Mouse (Mus musculus): Measurements from ENCODE around the gene Stpg2.
"Not testable (repeated sequence)": the region's sequence is repeated elsewhere in the genome, so short reads cannot be mapped to it uniquely, and the experiment has no call there.

Gene Stpg2

DNA sequence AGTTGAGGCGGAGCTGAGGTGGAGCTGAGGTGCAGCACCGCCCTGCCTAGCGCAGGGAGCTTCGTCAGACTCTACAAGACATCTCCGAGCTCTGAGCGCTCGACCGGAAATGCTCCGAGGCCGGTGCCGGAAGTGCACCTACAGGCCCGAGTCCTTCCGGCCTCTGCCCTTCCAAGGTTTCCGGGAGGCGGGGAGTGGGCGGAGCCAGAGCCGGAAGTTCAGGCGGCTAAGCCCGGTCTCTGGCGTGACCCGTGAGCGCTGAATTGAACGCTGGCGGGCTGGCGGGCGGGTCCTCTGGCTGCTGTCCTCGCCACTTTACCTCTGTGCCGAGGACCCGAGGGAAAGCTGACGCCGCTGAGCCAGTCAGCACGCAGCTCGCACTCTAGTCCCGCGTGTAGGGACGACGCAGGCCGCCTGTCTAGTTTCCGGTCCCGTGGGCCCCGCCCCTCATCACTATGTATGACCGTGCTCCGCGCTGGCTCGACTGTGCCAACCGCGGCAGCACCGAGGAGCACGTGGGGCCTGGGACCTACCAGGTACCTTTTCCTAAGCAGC, at the start of gene Stpg2:
TSS of gene Stpg2 (plus strand) at position 251 of the 555 bp plus-strand sequence.
- DNase-seq (ENCODE audit: low read depth, low spot score): peak; percentile 85

DNA sequence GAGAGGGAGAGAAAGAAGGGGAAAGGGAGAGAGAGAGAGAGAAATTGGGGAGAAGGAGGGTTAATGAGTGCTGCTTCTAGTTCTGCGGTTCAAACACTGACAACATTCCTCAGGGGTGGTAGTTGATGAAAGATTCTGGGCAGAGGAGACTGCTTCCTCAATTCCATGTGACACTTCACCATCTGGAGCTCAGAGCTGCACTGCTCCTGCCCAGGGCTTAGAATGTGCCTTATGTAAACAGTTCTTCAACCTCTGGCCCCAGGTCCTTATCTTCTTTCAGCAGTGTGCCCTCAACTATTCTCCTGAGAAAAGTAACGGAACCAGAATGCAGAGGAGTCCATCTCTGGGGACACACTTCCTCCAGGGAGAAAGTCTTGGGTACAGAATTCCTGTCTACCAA, 43.3 kb upstream of the Stpg2 start:
- no peak for DNase-seq (ENCODE audit: low read depth, low spot score)

DNA sequence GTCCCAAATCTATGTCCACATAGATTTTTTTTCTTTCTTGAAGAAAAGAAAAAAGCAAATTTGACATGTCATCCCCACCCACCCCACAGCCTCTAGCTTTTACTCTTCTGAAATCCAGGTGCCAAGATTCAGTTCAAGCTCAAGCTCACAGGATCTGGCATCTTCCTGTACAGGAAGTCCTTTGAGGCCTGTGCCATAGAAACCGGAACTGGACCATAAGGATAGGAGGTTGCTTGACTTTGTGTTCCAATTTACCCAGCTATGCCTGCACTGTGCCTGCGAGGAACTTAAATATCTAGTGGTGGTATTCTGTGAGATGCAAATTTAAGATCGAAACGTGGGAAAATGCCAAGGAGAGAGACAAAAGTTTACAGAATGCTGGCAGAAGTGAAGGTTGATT, 42.8 kb upstream of the Stpg2 start:
- DNase-seq (ENCODE audit: low read depth, low spot score): no peak

DNA sequence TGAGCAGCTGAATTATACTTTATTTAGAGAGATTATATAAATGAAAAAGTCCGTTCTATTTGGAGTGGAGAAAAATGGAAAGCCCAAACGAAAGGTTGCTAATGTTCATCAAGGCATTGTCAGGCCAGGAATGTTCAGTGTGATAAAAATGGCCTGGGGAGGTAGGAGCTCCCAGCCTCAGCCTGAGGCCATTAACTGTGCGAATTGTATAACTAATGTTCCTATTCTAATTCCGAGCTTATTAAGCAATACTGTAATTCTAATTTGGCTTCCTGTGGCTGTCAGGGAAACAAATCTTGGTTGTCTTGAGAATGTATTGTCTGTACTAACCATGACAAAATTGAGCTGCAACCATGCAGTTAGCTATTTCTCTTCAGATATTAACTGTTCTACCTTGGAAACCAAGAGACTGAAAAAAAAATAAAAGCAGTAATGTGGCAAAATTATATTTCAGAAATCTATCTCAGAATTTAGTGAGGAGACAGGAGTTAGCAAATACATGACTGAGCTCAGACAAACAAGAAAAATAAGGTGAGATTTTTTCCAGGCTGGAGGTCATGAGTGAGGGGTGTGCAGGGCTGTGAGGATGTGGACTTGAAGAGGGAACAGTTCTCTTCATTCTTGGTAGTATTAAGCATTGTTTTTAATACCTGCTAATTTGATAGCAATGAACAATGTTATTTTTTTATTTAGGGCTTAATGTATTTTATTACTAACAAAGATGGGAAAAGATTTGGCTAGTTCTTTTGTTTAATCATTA, 36.8 kb upstream of the Stpg2 start:
- peak; percentile 16 for DNase-seq (ENCODE audit: low read depth, low spot score)

DNA sequence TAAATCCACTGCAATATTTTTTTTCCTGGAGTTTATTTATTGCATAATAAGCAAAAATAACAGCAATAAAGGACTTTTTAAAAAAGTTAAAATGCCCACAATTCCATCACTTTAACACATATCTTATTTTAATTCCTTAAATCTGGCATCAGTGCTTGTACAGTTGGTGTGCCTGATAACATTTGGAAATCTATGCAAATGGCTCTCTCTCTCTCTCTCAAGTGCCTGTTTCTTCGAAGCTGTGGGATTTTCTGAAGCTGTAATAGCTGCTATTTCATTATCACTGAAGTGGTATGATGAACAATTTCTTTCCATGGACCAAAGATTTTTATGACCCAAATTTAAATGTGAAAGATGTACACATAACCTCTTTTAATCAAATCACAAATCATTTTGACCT, 35.8 kb upstream of the Stpg2 start:
- no peak for DNase-seq (ENCODE audit: low read depth, low spot score)

DNA sequence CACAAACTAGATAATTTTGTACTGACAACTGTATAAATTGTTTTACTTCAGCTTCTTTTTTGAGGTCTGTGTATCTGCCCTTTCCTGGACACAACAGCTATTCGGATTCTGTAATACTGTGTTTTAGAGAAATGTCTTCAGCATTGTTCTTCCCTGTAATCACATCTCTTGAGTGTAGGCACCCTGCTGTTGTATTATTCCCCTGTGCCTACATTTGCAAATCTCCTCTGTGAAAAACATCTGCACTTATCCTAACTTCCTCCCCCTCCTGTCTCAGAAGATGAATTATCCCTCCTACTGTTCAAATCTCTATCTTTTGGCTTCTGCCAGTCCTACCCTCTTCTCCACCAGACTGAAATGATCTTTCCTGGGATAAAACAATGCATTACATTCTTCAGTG, 28.6 kb upstream of the Stpg2 start:
- DNase-seq (ENCODE audit: low read depth, low spot score): peak; percentile 32

DNA sequence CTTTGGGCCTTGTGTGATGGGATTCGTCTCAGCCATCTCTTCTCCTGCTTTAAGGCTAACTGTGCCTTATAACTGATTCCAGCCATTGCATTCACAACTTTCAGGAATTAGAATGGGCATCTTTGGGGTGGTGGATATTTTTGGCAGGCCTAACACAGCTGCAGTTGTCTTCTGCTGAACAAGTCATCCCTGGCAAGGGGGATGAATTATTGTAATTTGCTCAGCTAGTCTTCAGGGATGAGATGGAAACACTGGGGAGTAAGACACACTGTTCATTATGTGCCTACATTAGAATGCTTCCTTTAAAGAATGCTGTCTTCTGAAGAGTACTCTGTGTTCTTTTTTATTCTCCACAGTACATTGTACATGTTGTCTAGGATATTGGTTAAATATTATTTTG, 14.0 kb upstream of the Stpg2 start:
- no peak for DNase-seq (ENCODE audit: low read depth, low spot score)

DNA sequence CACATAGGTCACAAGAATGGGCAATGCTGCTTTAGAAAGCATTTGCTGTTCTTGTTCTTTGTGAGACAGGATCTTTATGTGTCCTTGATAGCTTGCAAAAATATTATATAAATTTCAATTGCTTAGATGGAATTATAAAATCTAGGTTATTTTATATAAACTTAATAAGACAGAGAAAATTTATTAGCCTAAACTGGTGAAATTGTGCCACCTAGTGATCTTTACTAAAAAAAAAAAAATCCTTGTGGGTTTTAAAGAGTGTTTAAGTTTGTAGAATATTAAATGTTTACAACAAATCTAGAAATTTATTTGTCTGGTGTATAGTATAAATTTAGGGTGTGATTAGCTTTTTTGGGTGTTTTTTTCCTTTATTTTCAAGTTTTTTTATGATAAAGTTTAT, 11.6 kb upstream of the Stpg2 start:
- DNase-seq (ENCODE audit: low read depth, low spot score): no peak

DNA sequence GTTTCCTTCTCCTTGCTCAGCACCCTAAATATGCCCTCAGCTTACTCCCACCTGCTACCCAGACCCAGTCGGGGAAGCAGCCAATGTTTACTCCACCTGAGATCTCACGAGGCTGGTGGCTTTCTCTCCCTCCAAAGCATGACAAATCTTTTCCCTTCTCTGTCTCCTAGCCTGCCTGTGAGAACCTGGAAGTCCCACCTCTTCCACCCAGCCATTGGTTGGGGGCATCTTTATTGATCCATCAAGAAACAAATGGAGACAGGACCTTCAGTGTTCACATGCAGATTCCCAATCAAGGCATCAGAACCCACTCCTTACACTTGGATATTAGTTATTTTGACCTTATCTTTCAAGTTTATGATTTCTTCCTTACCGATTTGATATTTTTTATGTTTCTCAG, 7.1 kb upstream of the Stpg2 start:
- DNase-seq (ENCODE audit: low read depth, low spot score): no peak

DNA sequence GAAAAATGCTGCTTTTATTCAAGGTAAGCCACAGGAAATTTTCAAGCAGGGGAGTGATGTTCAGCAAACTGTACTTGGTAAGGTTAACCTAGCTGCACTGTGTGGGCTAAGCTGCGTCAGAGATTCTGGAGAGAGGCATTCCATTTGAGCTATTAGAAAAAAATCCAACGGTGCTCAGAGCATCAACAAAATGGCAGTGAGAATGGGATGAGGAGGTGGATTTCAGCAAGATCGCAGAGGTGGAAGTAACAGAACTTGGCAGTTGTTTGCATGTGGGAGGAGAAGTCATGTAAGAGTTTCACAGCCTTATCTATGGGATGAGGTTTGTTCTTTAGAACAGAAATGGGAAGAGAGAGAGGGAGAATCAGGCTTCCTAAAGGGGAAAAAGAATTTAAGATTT, 5.2 kb upstream of the Stpg2 start:
- no peak for DNase-seq (ENCODE audit: low read depth, low spot score)

DNA sequence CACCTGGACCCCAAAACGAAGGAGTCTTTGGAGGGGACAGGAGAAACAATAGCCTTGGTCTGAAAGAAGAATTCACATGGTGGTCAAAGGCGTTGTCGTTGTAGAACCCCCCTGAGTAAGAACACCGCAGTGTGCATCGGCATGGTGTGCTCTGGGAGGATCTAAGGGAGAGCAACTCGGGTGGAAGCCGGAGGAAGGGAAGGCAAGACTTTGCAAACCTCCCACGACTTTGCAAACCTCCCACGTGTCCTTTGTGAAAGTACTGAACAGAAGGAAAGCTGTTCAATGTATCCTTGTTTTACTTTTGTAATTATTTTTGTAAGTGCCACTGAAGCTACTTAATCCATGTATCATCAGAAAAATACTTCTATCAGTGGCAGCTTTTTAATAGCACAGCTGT, 11.5 kb downstream of the Stpg2 start:
- DNase-seq (ENCODE audit: low read depth, low spot score): no peak

DNA sequence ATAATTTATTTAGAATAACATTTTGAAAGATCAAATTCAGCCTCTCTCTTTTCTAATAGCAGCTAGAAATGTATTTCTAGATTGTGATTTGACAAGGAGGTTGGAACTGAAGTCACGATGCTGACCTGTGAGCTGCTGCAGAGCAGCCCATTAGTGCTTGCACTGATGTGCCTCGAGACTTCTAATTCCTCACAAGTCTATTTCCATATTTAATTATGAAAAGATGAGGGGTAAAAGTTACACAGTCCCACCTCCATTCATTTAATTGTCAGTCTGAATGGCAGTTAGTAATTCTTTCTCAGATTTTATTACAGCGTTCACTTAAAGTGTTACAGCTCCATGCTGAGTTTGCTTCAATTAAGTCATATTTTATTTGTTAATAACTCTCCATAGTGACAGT, 19.6 kb downstream of the Stpg2 start:
- no peak for DNase-seq (ENCODE audit: low read depth, low spot score)

DNA sequence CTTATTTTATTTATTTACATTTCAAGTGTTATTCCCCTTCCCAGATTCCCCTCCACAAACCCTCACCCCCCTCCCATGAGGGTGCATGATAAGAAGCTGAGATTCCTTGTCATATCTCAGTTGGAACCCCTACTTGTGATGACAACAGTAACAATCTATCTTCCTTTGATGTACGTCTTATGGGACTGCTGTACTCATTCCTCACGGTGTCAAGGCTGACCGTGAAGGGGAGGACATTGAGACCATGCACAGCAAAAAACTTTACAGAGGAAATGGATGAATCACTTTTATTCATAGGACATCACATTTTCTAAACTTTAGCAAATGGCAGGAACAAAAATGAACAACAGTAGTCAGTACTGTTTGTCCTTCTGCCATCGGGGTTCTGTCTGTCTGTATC, 21.3 kb downstream of the Stpg2 start:
- DNase-seq (ENCODE audit: low read depth, low spot score): no peak

DNA sequence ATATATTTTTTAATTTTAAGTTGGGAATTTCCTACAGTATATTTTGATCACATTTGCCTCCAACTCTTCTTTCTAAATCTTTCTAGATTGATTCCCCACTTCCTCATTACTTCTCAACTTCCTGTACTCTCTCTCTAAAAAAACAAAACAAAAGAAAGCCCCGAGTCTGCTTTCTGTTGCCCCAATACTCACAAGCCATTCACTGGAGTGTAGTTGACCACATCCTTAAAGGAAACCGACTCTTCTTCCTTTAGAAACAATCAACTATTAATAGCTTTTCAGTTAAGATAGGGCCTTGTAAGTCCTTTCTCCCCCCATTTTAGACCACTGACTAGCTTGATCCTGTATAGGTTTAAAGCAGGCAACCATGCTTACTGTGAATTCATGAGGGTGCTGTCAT, 39.7 kb downstream of the Stpg2 start:
- no peak for DNase-seq (ENCODE audit: low read depth, low spot score)

DNA sequence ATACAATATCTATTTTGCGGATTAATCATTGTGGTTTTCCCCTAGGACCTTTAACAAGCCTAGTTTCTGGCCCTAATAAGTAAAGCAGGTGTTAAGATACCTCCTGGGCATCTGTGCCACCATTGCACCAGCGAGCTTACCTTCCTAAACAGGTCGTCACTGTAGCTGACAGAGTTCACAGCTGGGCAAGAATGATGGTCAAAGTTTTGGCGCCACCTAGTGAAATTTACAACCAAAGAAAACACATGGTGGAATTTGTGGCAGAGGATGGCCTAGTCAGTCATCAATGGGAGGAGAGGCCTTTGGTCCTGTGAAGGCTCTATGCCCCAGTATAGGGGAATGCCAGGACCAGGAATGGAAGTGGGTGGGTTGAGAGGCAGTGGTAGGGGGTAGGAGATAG, 41.0 kb downstream of the Stpg2 start:
- DNase-seq (ENCODE audit: low read depth, low spot score): peak; percentile 51

DNA sequence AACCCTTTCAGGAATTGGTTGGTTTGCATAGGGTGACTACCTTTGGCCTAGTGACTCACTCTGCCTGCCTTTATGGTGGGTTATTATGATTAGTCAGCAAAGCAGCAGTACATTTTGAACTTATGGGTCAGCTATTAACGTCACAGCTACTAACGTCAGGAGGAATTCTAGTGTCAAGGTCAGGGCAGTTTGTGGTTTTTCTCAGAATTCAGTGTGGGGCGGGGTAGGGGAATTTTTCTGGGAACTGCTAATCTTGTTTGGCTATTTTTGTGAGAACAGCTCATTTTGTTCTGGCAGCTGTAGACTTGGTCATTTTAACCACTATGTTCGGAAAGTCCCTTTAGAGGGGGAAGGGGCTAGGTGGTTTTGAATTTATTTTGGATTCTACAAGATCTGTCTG, 56.9 kb downstream of the Stpg2 start:
- DNase-seq (ENCODE audit: low read depth, low spot score): not testable (repeated sequence)

DNA sequence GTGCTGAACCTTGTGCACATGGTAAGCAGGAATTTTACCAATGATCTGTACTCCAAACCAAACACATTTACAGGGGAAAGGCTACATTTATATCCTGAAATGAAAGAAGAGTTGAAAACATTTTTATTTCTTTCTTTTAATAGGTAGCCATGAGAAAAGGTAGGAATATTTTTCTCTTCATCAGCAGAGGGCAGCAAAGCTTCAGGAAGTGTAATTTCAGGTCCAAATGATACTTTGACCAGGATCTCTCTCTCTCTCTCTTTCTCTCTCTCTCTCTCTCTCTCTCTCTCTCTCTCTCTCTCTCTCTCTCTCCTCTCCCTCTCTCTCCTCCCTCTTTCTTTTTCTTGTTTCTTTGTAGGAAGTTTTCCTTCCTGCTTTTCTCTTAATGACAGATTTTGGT, 92.4 kb downstream of the Stpg2 start:
- DNase-seq (ENCODE audit: low read depth, low spot score): peak; percentile 4

DNA sequence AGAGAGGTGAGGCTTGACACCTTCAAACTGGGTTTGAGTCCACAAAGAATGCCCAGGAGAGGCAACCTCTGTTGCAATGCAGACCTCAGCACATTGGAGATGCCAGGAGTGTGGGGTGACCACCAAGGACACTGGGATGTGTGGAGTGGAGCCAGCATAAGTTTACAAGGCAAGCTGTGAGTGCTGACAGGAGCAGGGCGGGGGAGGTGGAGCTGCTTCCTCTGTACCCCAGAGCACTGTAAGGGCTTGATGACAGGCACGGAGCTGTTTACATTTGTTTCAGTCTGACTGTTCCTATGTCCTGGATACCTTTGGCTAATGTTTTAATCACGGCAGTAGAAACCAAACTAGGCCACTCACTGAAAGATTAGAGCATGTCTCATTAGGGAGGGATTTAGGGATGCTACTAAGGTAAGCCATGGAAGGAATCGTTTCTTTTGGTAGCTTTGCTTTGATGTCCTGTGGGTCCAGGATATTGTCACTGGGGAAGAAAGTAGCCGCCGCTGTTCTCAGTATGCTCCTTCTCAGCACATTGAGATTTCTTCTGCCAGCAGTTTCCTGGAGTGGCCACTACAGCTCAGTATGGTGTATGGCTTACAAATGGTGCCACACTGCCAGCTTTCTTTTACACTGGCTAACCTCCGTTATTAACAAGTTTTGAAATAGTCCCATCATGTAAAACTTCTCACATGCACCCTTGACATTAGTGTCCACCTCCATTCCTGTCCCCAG, 102.8 kb downstream of the Stpg2 start:
- no peak for DNase-seq (ENCODE audit: low read depth, low spot score)

DNA sequence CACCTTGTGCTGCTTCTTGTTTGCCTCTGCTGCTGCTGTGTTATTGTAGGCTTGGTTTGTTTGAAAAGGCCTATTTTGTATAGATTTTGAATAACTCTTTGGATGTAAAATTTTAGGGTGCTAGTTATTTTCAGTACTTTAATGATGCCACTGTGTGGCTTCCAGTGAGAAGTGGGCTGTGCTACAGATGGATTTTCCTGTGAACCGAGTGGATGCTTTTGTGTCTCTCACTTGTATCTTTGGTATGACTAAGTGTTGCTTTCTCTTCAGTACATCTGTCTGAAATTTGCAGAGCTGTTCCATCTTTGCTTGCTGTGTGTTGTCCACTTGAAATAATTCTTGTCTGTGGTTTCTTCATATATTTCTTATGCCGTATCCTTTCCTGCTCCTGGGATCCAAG, 106.2 kb downstream of the Stpg2 start:
- no peak for DNase-seq (ENCODE audit: low read depth, low spot score)

DNA sequence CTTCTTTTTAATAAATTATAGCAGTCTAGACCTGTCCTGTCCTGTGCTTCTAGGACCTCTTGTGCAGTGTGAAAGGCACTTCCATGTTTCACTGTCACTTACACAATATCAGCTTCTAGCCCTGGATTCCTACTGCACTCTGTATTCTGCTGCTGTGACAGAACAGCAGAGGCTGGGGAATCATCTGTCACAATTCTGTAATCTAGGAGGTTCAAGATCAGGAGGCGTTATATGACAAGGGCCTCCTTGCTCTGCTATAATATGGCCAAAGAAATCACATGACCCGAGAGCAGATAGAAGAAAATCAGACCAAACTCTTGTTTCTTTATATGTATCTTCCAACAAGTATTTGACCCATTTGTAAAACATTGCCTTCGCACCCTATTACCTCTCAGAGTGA, 175.0 kb downstream of the Stpg2 start:
- no peak for DNase-seq (ENCODE audit: low read depth, low spot score)

DNA sequence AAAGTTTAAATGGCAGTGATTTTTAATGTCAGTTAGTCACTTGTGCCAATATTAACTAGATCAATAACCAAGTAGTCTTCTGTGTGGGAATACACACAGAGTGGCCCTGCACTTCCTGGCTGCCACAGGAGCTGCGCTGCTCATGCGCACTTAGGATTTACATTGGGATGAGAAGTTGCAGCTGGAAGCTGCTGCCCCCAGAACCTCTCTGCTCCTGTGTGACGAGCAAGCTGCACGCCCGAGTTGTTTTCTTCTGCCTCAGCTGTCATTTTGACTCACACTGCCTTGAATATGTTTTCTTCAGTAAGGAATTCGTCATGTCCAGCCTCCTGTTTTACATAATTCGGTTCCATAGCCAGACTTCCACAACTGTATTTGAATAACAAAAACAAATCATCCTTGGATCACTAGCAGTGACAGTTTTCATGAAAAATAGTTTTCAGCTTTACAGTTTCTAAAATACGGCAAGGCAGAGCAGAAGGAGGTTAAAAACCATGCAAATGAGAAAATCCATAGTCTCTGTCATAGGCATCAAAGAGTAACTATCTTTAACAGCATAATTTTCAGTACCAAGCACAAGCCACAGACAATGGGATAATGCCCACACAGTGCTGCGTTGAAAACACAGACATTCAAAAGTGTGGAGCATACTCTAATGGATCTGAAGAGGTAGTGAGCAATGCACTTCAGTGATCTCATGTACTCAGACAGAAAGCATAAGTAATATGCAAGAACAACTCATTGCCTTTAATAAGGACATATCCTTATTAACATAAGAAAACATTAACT, 191.8 kb downstream of the Stpg2 start:
- DNase-seq (ENCODE audit: low read depth, low spot score): no peak

DNA sequence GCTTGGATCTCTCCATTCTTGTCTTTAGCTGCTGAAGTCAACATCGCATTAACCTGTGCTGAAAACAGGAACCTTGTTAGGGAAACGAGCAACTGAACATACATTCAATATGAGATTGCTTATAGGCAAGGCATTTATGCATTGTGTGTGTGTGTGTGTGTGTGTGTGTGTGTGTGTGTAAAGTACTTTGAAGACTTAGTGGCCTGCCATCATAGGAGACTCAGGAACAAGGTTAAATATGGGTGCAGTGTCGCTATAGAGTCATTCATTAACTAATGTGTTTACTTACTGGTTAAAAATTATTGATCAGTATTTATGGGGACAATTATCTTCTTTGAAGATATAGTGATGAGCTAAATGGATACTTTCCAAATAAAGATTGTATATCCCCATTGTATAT, 199.2 kb downstream of the Stpg2 start:
- no peak for DNase-seq (ENCODE audit: low read depth, low spot score)

Measured in ZHBTc4 (cell line).